ENCODE assay signal across 8 mouse cellular contexts in genomic region chr9:105494553-105495315, GRCm38 (mm10). TPM values are rescaled to one million over a fixed set of nuclear protein-coding genes. Genes with fewer than 3 reads are reported as not detected.
DNase-seq lines count a peak whose midpoint lies in the region; ATAC-seq and TF ChIP-seq lines count a peak whose summit lies in the region.

No protein-coding gene starts in this region.

- H3K4me1 ChIP-seq in MEL (ENCODE audit: control insufficient read depth in 1 of 2, insufficient read depth in 2 of 2, low read length in 2 of 2), result peaks cover 0 to 2% of the 10 kb centered on the region in 2 experiments; a peak in 1 of 4 replicates
- H3K4me1 ChIP-seq in cerebellum, adult 2 months (ENCODE audit: control insufficient read depth, insufficient read depth, low read length), result 0 out of 2 replicates have a peak, but pooled peaks cover 3% of the 10 kb centered on the region
- peaks cover 31% of the 10 kb centered on the region for H3K4me1 ChIP-seq in hindbrain, embryonic 10.5 days (replicated peaks)
- peaks cover 3% of the 10 kb centered on the region; the same call in 1 of the 2 replicates for H3K4me1 ChIP-seq in lung, postnatal 0 days (ENCODE audit: insufficient read depth, low read depth, low read length)

- no peaks in the 10 kb centered on the region for H3K9me3 ChIP-seq in MEL (replicated peaks; ENCODE audit: insufficient read depth, low read length)
- H3K9me3 ChIP-seq in hindbrain, embryonic 10.5 days, result no peaks in the 10 kb centered on the region
- no peaks in the 10 kb centered on the region for H3K9me3 ChIP-seq in lung, postnatal 0 days (ENCODE audit: low read length)

- peak; percentile 19 to 62 (median 25); a peak in 5 of 6 replicates for TF ChIP-seq CTCF in MEL (IDR thresholded peaks at IDR 0.05 in 2 of 3, conservative IDR thresholded peaks at IDR 0.05 in 1 of 3; ENCODE audit: control insufficient read depth in 1 of 3, insufficient read depth in 1 of 3, low read depth in 2 of 3, low read length in 3 of 3, poor library complexity in 1 of 3, severe bottlenecking in 1 of 3)
- no peak for TF ChIP-seq CTCF in cerebellum, adult 2 months (IDR thresholded peaks at IDR 0.05; ENCODE audit: borderline replicate concordance, insufficient read depth, low read depth, low read length)
- peak; percentile 63 for TF ChIP-seq CTCF in lung, postnatal 0 days (IDR thresholded peaks at IDR 0.05)

- TF ChIP-seq POLR2A in MEL (IDR thresholded peaks at IDR 0.05; ENCODE audit: control insufficient read depth in 1 of 2, insufficient read depth in 1 of 2, low read depth in 1 of 2, low read length in 2 of 2, poor library complexity in 1 of 2), result peak; percentile 67 to 83; a peak in 3 of 4 replicates
- TF ChIP-seq POLR2A in cerebellum, adult 2 months (IDR thresholded peaks at IDR 0.05; ENCODE audit: borderline replicate concordance, insufficient read depth, low read length), result peak; percentile 92

- ATAC-seq in lung, postnatal 0 days, result peak; percentile 99

- under 1% methylated on average over 75 of the region's 83 CpGs for WGBS in cerebellum, adult 2 months
- under 1% methylated on average over 83 of the region's 83 CpGs for WGBS in hindbrain, embryonic 10.5 days
- 2% methylated on average over 54 of the region's 83 CpGs for WGBS in lung, postnatal 0 days

- no peak for TF ChIP-seq RAD21 in MEL (IDR thresholded peaks at IDR 0.05; ENCODE audit: low read depth, low read length)

- H3K27me3 ChIP-seq in MEL (ENCODE audit: control insufficient read depth in 1 of 2, insufficient read depth in 2 of 2, low read length in 2 of 2), result no peaks in the 10 kb centered on the region
- H3K27me3 ChIP-seq in cerebellum, adult 2 months (ENCODE audit: control insufficient read depth, insufficient read depth, low read length), result no peaks in the 10 kb centered on the region
- no peaks in the 10 kb centered on the region for H3K27me3 ChIP-seq in hindbrain, embryonic 10.5 days (ENCODE audit: insufficient read depth, poor library complexity, severe bottlenecking)
- H3K27me3 ChIP-seq in lung, postnatal 0 days (replicated peaks; ENCODE audit: insufficient read depth, low read length), result no peaks in the 10 kb centered on the region

- peak overlapping the region; percentile 71 for H3K27ac ChIP-seq in MEL (ENCODE audit: control insufficient read depth, low read depth, low read length)
- peak overlapping the region; percentile 70 for H3K27ac ChIP-seq in cerebellum, adult 2 months (ENCODE audit: insufficient read depth, low read length)
- H3K27ac ChIP-seq in hindbrain, embryonic 10.5 days, result peak overlapping the region; percentile 99
- H3K27ac ChIP-seq in lung, postnatal 0 days (ENCODE audit: low read length), result peak overlapping the region; percentile 95

- peak overlapping the region; percentile 65 to 89 for H3K4me3 ChIP-seq in MEL (ENCODE audit: control insufficient read depth in 1 of 2, insufficient read depth in 1 of 2, low read depth in 2 of 2, low read length in 2 of 2)
- H3K4me3 ChIP-seq in cerebellum, adult 2 months (replicated peaks; ENCODE audit: insufficient read depth, low read depth, low read length), result peak overlapping the region; percentile 77
- peak overlapping the region; percentile 81 for H3K4me3 ChIP-seq in hindbrain, embryonic 10.5 days
- peak overlapping the region; percentile 91 for H3K4me3 ChIP-seq in lung, postnatal 0 days (ENCODE audit: low read depth, low read length)

- H3K9ac ChIP-seq in MEL (ENCODE audit: control insufficient read depth, low read depth, low read length, poor library complexity, severe bottlenecking), result peak overlapping the region; percentile 99
- H3K9ac ChIP-seq in lung, postnatal 0 days (replicated peaks; ENCODE audit: low read depth), result peak overlapping the region; percentile 87

- H3K4me2 ChIP-seq in lung, postnatal 0 days (replicated peaks; ENCODE audit: low read depth, low read length), result peak overlapping the region; percentile 91

- peaks cover 0 to 2% of the 10 kb centered on the region in 2 experiments; a peak in 1 of 4 replicates for H3K36me3 ChIP-seq in MEL (ENCODE audit: control insufficient read depth in 1 of 2, insufficient read depth in 2 of 2, low read length in 2 of 2)
- H3K36me3 ChIP-seq in hindbrain, embryonic 10.5 days, result no peaks in the 10 kb centered on the region
- no peaks in the 10 kb centered on the region for H3K36me3 ChIP-seq in lung, postnatal 0 days (ENCODE audit: insufficient read depth, low read length)

- no peak for TF ChIP-seq EP300 in MEL (IDR thresholded peaks at IDR 0.05; ENCODE audit: low read depth in 1 of 2, low read length in 2 of 2)
- no peak for TF ChIP-seq EP300 in lung, postnatal 0 days (IDR thresholded peaks at IDR 0.05)

- peak; percentile 93 for DNase-seq in MEL (ENCODE audit: low read depth, low spot score)
- peak; percentile 97 to 98 for DNase-seq in cerebellum, adult 2 months
- DNase-seq in forelimb bud, embryonic 11.5 days (ENCODE audit: low read depth, low spot score), result peak; percentile 92
- DNase-seq in hindbrain, embryonic 10.5 days (ENCODE audit: low spot score), result peak; percentile 97
- DNase-seq in layer of hippocampus, adult 9-11 months, result peak; percentile 98
- peak; percentile 98 for DNase-seq in lung, postnatal 0 days (ENCODE audit: low spot score)
- peak; percentile 94 for DNase-seq in ovary, postnatal 14 days (ENCODE audit: low spot score)
- peak; percentile 98 for DNase-seq in thymus, postnatal 14 days

- H3K79me2 ChIP-seq in MEL (ENCODE audit: control insufficient read depth, insufficient read depth, low read length, poor library complexity), result peaks cover 14% of the 10 kb centered on the region

TF ChIP-seq in MEL, 35 proteins besides CTCF, POLR2A, EP300 and RAD21:
- TF ChIP-seq MAX (IDR thresholded peaks at IDR 0.05; ENCODE audit: low read length) (no peak), NELFE (IDR thresholded peaks at IDR 0.05; ENCODE audit: low read depth, low read length) (peak; percentile 76), SIN3A (IDR thresholded peaks at IDR 0.05; ENCODE audit: low read length) (peak; percentile 42; the same call in 1 of the 2 replicates), ETS1 (IDR thresholded peaks at IDR 0.05; ENCODE audit: low read depth, low read length) (no peak), NRF1 (IDR thresholded peaks at IDR 0.05; ENCODE audit: insufficient read depth, low read depth, low read length, poor library complexity, severe bottlenecking) (peak; percentile 83), ZMIZ1 (IDR thresholded peaks at IDR 0.05; ENCODE audit: low read depth, low read length) (no peak; the same call in 1 of the 2 replicates), TBP (IDR thresholded peaks at IDR 0.05; ENCODE audit: low read depth, low read length) (no peak), ZC3H11A (IDR thresholded peaks at IDR 0.05; ENCODE audit: low read depth, low read length) (no peak), MAZ (IDR thresholded peaks at IDR 0.05; ENCODE audit: low read depth, low read length) (peak; percentile 70; the same call in 1 of the 2 replicates), TCF12 (IDR thresholded peaks at IDR 0.05; ENCODE audit: low read depth, low read length) (peak; percentile 62), HCFC1 (IDR thresholded peaks at IDR 0.05; ENCODE audit: low read depth, low read length) (peak; percentile 82), RCOR1 (IDR thresholded peaks at IDR 0.05; ENCODE audit: low read depth, low read length) (no peak), MYB (IDR thresholded peaks at IDR 0.05; ENCODE audit: low read depth, low read length) (no peak), ELF1 (IDR thresholded peaks at IDR 0.05; ENCODE audit: low read depth, low read length) (peak; percentile 92)

RNA-seq across cellular contexts. Expression of gene Atp2c1, which starts 32.4 kb away (rescaled TPM):
- total RNA-seq in MEL (2012; rRNA removed), result 31.9 and 33.6 TPM in 2 replicates
- 10 to 100 TPM in 1 of 2 experiments, not detected in 1; 32.7 TPM for polyA plus RNA-seq in MEL (2012; ENCODE audit: insufficient read depth in 1 of 2, insufficient read length in 2 of 2, low read depth in 1 of 2, low replicate concordance in 2 of 2, missing spikeins in 1 of 2)
- 108 and 110 TPM in 2 replicates for polyA plus RNA-seq in cerebellum, adult 2 months (2012; rRNA removed)
- polyA plus RNA-seq in hindbrain, embryonic 10.5 days (2016; fragmentation: Nextera tagmentation; extraction: Ambion mirVana), result 47.9 and 65.4 TPM in 2 replicates
- polyA plus RNA-seq in lung, postnatal 0 days (2015; fragmentation: Nextera tagmentation; extraction: Ambion mirVana), result 47.8 and 52.6 TPM in 2 replicates

Comparison
In these comparisons a context has a peak if more than half of its experiments do, and no peak if none do; other contexts are left out.
1. Peak in every context shown above with its lines: DNase-seq, ATAC-seq, H3K4me3 ChIP-seq and H3K27ac ChIP-seq.